Mouse (Mus musculus) heart, postnatal 10 days (tissue): ENCODE measurements at regions not wholly inside any gene's neighbourhood (a gene's known extent, or its start where the extent isn't known, plus 50 kb on each side); places are given as distances from the start of the nearest gene placed in this dataset.

Source experiments
- DNase-seq, 2 experiments: peaks; one replicate each; pipeline ENCODE4 v3.0.0; 2021
- intact Hi-C: fragments of 180-260 bp; cut with DNase I; formaldehyde crosslinking; loops from one replicate; pipeline ENCODE4 v1.15.1; 2025

GRCm38 (mm10) chr1:144452141-144452540, 115.3 kb downstream of the Rgs21 start:
- intact Hi-C loops, result no loop called here
- no peak for DNase-seq

- intact Hi-C loops, result no loop called here
- no peak for DNase-seq
Measured at GRCm38 (mm10) chr1:144451731-144452130, 115.7 kb downstream of the Rgs21 start.

- intact Hi-C loops, result no loop called here
- DNase-seq, result no peak
Measured at GRCm38 (mm10) chr1:144436617-144437016, 130.8 kb downstream of the Rgs21 start.

- no peak for DNase-seq
- intact Hi-C loops, result no loop called here
Measured at GRCm38 (mm10) chr1:144432816-144433215, 134.7 kb downstream of the Rgs21 start.

- DNase-seq, result peak in 1 of 2 experiments; percentile 18
- intact Hi-C loops, result no loop called here
Measured at GRCm38 (mm10) chr1:144431535-144432276, 135.8 kb downstream of the Rgs21 start.

- DNase-seq, result no peak
- intact Hi-C loops, result no loop called here
Measured at GRCm38 (mm10) chr1:144421374-144421773, 146.1 kb downstream of the Rgs21 start.

- DNase-seq, result peak; percentile 79 to 84
- intact Hi-C loops, result loop anchor here (5.0 kb wide), 1 partner anchor 726 kb away; no protein-coding TSS in a partner anchor
Measured at GRCm38 (mm10) chr1:144406387-144407383, 157.6 kb upstream of the Rgs1 start.

- no peak for DNase-seq
- intact Hi-C loops, result loop anchor here (5.0 kb wide), 1 partner anchor 727 kb away; no protein-coding TSS in a partner anchor
Measured at GRCm38 (mm10) chr1:144405724-144406123, 156.7 kb upstream of the Rgs1 start.

GRCm38 (mm10) chr1:144405031-144405430, 156.0 kb upstream of the Rgs1 start:
- no peak for DNase-seq
- intact Hi-C loops, result loop anchor here (5.0 kb wide), 1 partner anchor 727 kb away; no protein-coding TSS in a partner anchor

- no peak for DNase-seq
- intact Hi-C loops, result loop anchor here (1.0 to 5.0 kb wide), 4 partner anchors 138 to 578 kb away; no protein-coding TSS in a partner anchor
Measured at GRCm38 (mm10) chr1:144379991-144380594, 131.1 kb upstream of the Rgs1 start.

GRCm38 (mm10) chr1:144374121-144374520, 125.1 kb upstream of the Rgs1 start:
- DNase-seq, result no peak
- intact Hi-C loops, result no loop called here

- intact Hi-C loops, result no loop called here
- DNase-seq, result peak; percentile 57 to 63
Measured at GRCm38 (mm10) chr1:144367492-144367891, 118.5 kb upstream of the Rgs1 start.

GRCm38 (mm10) chr1:144355560-144356310, 106.7 kb upstream of the Rgs1 start:
- intact Hi-C loops, result no loop called here
- DNase-seq, result no peak

- DNase-seq, result no peak
- intact Hi-C loops, result no loop called here
Measured at GRCm38 (mm10) chr1:144355041-144355440, 106.0 kb upstream of the Rgs1 start.

- DNase-seq, result no peak
- intact Hi-C loops, result loop anchor here (2.0 to 5.0 kb wide), 3 partner anchors 111 to 549 kb away; no protein-coding TSS in a partner anchor
Measured at GRCm38 (mm10) chr1:144353320-144353719, 104.3 kb upstream of the Rgs1 start.

- DNase-seq, result no peak
- intact Hi-C loops, result no loop called here
Measured at GRCm38 (mm10) chr1:144343820-144344219, 94.8 kb upstream of the Rgs1 start.

GRCm38 (mm10) chr1:144343299-144343698, 94.3 kb upstream of the Rgs1 start:
- intact Hi-C loops, result no loop called here
- DNase-seq, result peak; percentile 5 to 16

GRCm38 (mm10) chr1:144337572-144337971, 88.5 kb upstream of the Rgs1 start:
- intact Hi-C loops, result no loop called here
- DNase-seq, result no peak

- DNase-seq, result peak; percentile 2 to 3
- intact Hi-C loops, result no loop called here
Measured at GRCm38 (mm10) chr1:144330365-144331050, 81.5 kb upstream of the Rgs1 start.
